13 mouse cellular contexts compared by ENCODE assay signal in the genomic region with DNA sequence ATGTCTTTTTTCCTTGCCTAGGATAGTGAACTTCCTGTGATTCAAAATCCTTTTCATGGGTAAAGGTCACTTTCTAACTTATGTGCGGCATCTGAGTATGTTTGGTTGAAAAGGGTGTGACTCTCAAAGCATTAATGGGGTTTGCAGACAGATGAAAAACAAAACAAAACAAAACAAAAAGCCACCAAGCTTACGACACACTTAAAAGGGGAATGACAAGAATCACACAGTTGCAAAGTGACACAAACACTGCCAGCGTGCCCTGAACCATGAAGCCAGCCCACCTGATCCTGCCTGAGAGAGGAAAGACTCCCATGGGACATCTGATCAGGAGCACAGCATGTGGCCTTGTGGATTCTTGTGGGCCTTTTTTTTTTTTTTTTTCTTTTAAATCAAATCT.
DNase-seq lines count a peak whose midpoint lies in the region; ATAC-seq and TF ChIP-seq lines count a peak whose summit lies in the region.
"Had no signal": no experiment of that assay in that cellular context is flagged by ENCODE, and none has a peak within 500 bp of the region (broad histone marks: within the 10 kb centered on the region; RNA-seq: fewer than 3 reads in every experiment).

No protein-coding gene starts in this region.

- no peak overlapping the region for H3K4me2 ChIP-seq in heart, postnatal 0 days (ENCODE audit: low read depth, low read length)
- H3K4me2 ChIP-seq in heart, embryonic 11.5 days, result no peak overlapping the region
- H3K4me2 ChIP-seq in lung, embryonic 15.5 days, result no peak overlapping the region
- no peak overlapping the region for H3K4me2 ChIP-seq in embryonic facial prominence, embryonic 13.5 days

- H3K4me3 ChIP-seq in heart, postnatal 0 days (ENCODE audit: low read depth, low read length), result no peak overlapping the region
- no peak overlapping the region for H3K4me3 ChIP-seq in heart, embryonic 11.5 days (ENCODE audit: low read depth, low read length)
- no peak overlapping the region for H3K4me3 ChIP-seq in lung, embryonic 15.5 days
- H3K4me3 ChIP-seq in lung, adult 2 months (replicated peaks; ENCODE audit: extremely low read depth, low read depth, low read length), result no peak overlapping the region
- H3K4me3 ChIP-seq in embryonic facial prominence, embryonic 13.5 days, result no peak overlapping the region
- no peak overlapping the region for H3K4me3 ChIP-seq in layer of hippocampus, adult 2 months
- H3K4me3 ChIP-seq: megakaryocyte, embryonic 14.5 days; myocyte had no signal

- H3K9me3 ChIP-seq in heart, postnatal 0 days (replicated peaks; ENCODE audit: control insufficient read depth, low read length), result no peaks in the 10 kb centered on the region
- H3K9me3 ChIP-seq in heart, embryonic 11.5 days (replicated peaks; ENCODE audit: control insufficient read depth, low read length), result no peaks in the 10 kb centered on the region
- H3K9me3 ChIP-seq in lung, embryonic 15.5 days, result no peaks in the 10 kb centered on the region
- no peaks in the 10 kb centered on the region for H3K9me3 ChIP-seq in embryonic facial prominence, embryonic 13.5 days
- H3K9me3 ChIP-seq: megakaryocyte, embryonic 14.5 days had no signal

- peaks cover 7% of the 10 kb centered on the region for H3K4me1 ChIP-seq in heart, postnatal 0 days (ENCODE audit: control insufficient read depth, insufficient read depth)
- peaks cover 39% of the 10 kb centered on the region for H3K4me1 ChIP-seq in heart, embryonic 11.5 days (ENCODE audit: control insufficient read depth, insufficient read depth, low read length)
- H3K4me1 ChIP-seq in lung, embryonic 15.5 days, result peaks cover 25% of the 10 kb centered on the region
- peaks cover 9% of the 10 kb centered on the region for H3K4me1 ChIP-seq in lung, adult 2 months (ENCODE audit: control insufficient read depth, insufficient read depth, low read length)
- H3K4me1 ChIP-seq in embryonic facial prominence, embryonic 13.5 days, result peaks cover 48% of the 10 kb centered on the region
- H3K4me1 ChIP-seq: megakaryocyte, embryonic 14.5 days had no signal

- DNase-seq in heart, postnatal 0 days (ENCODE audit: low spot score), result no peak
- no peak for DNase-seq in lung, adult 2 months
- peak; percentile 8 to 45 for DNase-seq in CD8-positive naive resting alpha-beta T cell, adult 2 months (ENCODE audit: low read depth in 2 of 2, low spot score in 2 of 2)
- no peak for DNase-seq in layer of hippocampus, adult 2 months (ENCODE audit: low spot score in 2 of 2)
- no peak for DNase-seq in right cerebral cortex, postnatal 25 days
- DNase-seq: adrenal gland, postnatal 36 days; cerebellum, adult 11 months had no signal

- 66% methylated on average over 3 of the region's 3 CpGs for WGBS in heart, postnatal 0 days
- 58% methylated on average over 3 of the region's 3 CpGs for WGBS in heart, embryonic 11.5 days (ENCODE audit: insufficient replicate concordance)
- 36% methylated on average over 3 of the region's 3 CpGs for WGBS in lung, embryonic 15.5 days
- 27% methylated on average over 3 of the region's 3 CpGs for WGBS in lung, adult 2 months
- WGBS in embryonic facial prominence, embryonic 13.5 days, result 72% methylated on average over 3 of the region's 3 CpGs

- H3K9ac ChIP-seq in heart, postnatal 0 days (replicated peaks; ENCODE audit: low read depth, low read length), result no peak overlapping the region
- no peak overlapping the region for H3K9ac ChIP-seq in heart, embryonic 11.5 days (ENCODE audit: low read depth, low read length)
- no peak overlapping the region for H3K9ac ChIP-seq in lung, embryonic 15.5 days
- H3K9ac ChIP-seq in embryonic facial prominence, embryonic 13.5 days, result no peak overlapping the region
- H3K9ac ChIP-seq: hindbrain, embryonic 14.5 days had no signal

- 0 out of 2 replicates have a peak, but pooled peaks have one; percentile 20 for TF ChIP-seq EP300 in heart, postnatal 0 days (IDR thresholded peaks at IDR 0.05; ENCODE audit: low read depth)

- peak overlapping the region; percentile 87 for H3K27ac ChIP-seq in heart, postnatal 0 days (ENCODE audit: low read depth)
- H3K27ac ChIP-seq in heart, embryonic 11.5 days (ENCODE audit: low read depth, low read length), result no peak overlapping the region
- peak overlapping the region; percentile 75; the same call in 1 of the 2 replicates for H3K27ac ChIP-seq in lung, embryonic 15.5 days
- peak overlapping the region; percentile 33; the same call in 1 of the 2 replicates for H3K27ac ChIP-seq in embryonic facial prominence, embryonic 13.5 days
- no peak overlapping the region for H3K27ac ChIP-seq in layer of hippocampus, adult 2 months

- TF ChIP-seq POLR2A in lung, adult 2 months (IDR thresholded peaks at IDR 0.05; ENCODE audit: borderline replicate concordance, extremely low read depth, low read depth, low read length), result no peak

- no peak for TF ChIP-seq CTCF in heart, postnatal 0 days (IDR thresholded peaks at IDR 0.05; ENCODE audit: low read depth)
- no peak for TF ChIP-seq CTCF in lung, adult 2 months (IDR thresholded peaks at IDR 0.05; ENCODE audit: insufficient read depth, low read length)
- TF ChIP-seq CTCF in layer of hippocampus, adult 2 months (conservative IDR thresholded peaks at IDR 0.05), result no peak

- H3K27me3 ChIP-seq in heart, postnatal 0 days (ENCODE audit: control insufficient read depth, insufficient read depth, low read length), result no peaks in the 10 kb centered on the region
- no peaks in the 10 kb centered on the region for H3K27me3 ChIP-seq in heart, embryonic 11.5 days (ENCODE audit: control insufficient read depth, insufficient read depth, low read length)
- H3K27me3 ChIP-seq in lung, embryonic 15.5 days, result no peaks in the 10 kb centered on the region
- H3K27me3 ChIP-seq in embryonic facial prominence, embryonic 13.5 days, result no peaks in the 10 kb centered on the region

- H3K36me3 ChIP-seq in heart, postnatal 0 days (replicated peaks; ENCODE audit: control insufficient read depth, insufficient read depth, low read length), result no peaks in the 10 kb centered on the region
- no peaks in the 10 kb centered on the region for H3K36me3 ChIP-seq in heart, embryonic 11.5 days (ENCODE audit: control insufficient read depth, insufficient read depth, low read length)
- no peaks in the 10 kb centered on the region for H3K36me3 ChIP-seq in lung, embryonic 15.5 days
- H3K36me3 ChIP-seq in embryonic facial prominence, embryonic 13.5 days, result no peaks in the 10 kb centered on the region

- ATAC-seq in heart, postnatal 0 days (ENCODE audit: insufficient read depth, low read depth), result no peak
- ATAC-seq in heart, embryonic 11.5 days (replicated peaks; ENCODE audit: insufficient number of reproducible peaks, low FRiP score, low TSS enrichment), result no peak
- no peak for ATAC-seq in lung, embryonic 15.5 days (ENCODE audit: borderline replicate concordance, extremely low read depth, low FRiP score, low TSS enrichment)
- no peak for ATAC-seq in embryonic facial prominence, embryonic 13.5 days (ENCODE audit: insufficient number of reproducible peaks, insufficient read depth, low FRiP score, low TSS enrichment, low read depth)

Comparison
In these comparisons a context has a peak if more than half of its experiments do, and no peak if none do; other contexts are left out.
1. H3K27ac ChIP-seq: peak in heart, postnatal 0 days (single experiment), lung, embryonic 15.5 days (single experiment) and embryonic facial prominence, embryonic 13.5 days (single experiment); none in heart, embryonic 11.5 days (single experiment) and layer of hippocampus, adult 2 months (single experiment).
2. DNase-seq: peak in CD8-positive naive resting alpha-beta T cell, adult 2 months (2 of 2); none in heart, postnatal 0 days (single experiment), lung, adult 2 months (single experiment), layer of hippocampus, adult 2 months (0 of 2) and right cerebral cortex, postnatal 25 days (single experiment).